29 mouse cellular contexts compared by ENCODE assay signal in the genomic region with DNA sequence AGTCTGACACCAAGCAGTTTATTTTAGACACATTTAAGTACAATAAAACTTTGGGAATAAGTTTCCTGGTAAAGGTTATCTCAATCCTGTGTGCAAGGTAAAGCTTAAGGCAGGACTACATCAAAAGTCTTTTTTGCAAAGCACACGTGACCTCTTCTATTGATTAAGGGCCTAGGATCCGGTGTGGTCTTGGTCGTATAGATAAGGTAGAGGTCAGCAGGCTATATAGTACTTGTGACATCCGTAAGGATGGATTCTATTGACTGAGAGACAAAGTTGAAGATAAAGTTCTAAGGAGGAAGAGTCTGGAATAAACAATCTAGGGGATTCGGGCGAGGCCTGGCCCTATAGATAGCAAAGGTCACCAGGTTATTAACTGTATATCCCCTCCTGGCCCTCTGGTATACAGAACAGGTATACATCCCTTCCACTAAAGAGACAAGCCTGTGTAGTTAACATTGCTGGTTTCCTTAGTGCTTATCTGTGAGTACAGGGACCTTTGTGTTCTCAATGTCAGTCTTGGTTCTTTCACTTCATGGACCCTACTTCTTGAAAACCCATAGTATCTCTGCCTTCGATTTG.
DNase-seq lines count a peak whose midpoint lies in the region; ATAC-seq and TF ChIP-seq lines count a peak whose summit lies in the region.
"Had no signal": no experiment of that assay in that cellular context is flagged by ENCODE, and none has a peak within 500 bp of the region (broad histone marks: within the 10 kb centered on the region; RNA-seq: fewer than 3 reads in every experiment).

No protein-coding gene starts in this region.

- 29% methylated on average over 7 of the region's 7 CpGs for WGBS in liver, embryonic 13.5 days (ENCODE audit: insufficient replicate concordance)
- 30% methylated on average over 7 of the region's 7 CpGs for WGBS in liver, embryonic 11.5 days
- WGBS in intestine, embryonic 15.5 days = 53% methylated on average over 7 of the region's 7 CpGs
- WGBS in cerebellum, adult 2 months = 98% methylated on average over 7 of the region's 7 CpGs

- TF ChIP-seq RAD21 in MEL (IDR thresholded peaks at IDR 0.05; ENCODE audit: low read depth, low read length) = no peak

- H3K79me2 ChIP-seq in MEL (ENCODE audit: control insufficient read depth, insufficient read depth, low read length, poor library complexity) = no peaks in the 10 kb centered on the region

- no peaks in the 10 kb centered on the region; the same call in 1 of the 2 replicates for H3K9me3 ChIP-seq in liver, embryonic 13.5 days (replicated peaks)
- H3K9me3 ChIP-seq in liver, embryonic 11.5 days (ENCODE audit: control insufficient read depth, low read length) = no peaks in the 10 kb centered on the region; the same call in 1 of the 2 replicates
- no peaks in the 10 kb centered on the region for H3K9me3 ChIP-seq in MEL (replicated peaks; ENCODE audit: insufficient read depth, low read length)
- no peaks in the 10 kb centered on the region for H3K9me3 ChIP-seq in intestine, embryonic 15.5 days
- H3K9me3 ChIP-seq: forebrain, embryonic 12.5 days; forebrain, embryonic 15.5 days; heart, embryonic 10.5 days; heart, embryonic 13.5 days had no signal

- TF ChIP-seq POLR2A in MEL (IDR thresholded peaks at IDR 0.05; ENCODE audit: control insufficient read depth in 1 of 2, insufficient read depth in 1 of 2, low read depth in 1 of 2, low read length in 2 of 2, poor library complexity in 1 of 2) = no peak
- no peak for TF ChIP-seq POLR2A in cerebellum, adult 2 months (IDR thresholded peaks at IDR 0.05; ENCODE audit: borderline replicate concordance, insufficient read depth, low read length)

- no peak for TF ChIP-seq EP300 in MEL (IDR thresholded peaks at IDR 0.05; ENCODE audit: low read depth in 1 of 2, low read length in 2 of 2)

- H3K27ac ChIP-seq in liver, embryonic 13.5 days = no peak overlapping the region
- H3K27ac ChIP-seq in liver, embryonic 11.5 days (ENCODE audit: low read depth, low read length) = no peak overlapping the region
- no peak overlapping the region for H3K27ac ChIP-seq in MEL (ENCODE audit: control insufficient read depth, low read depth, low read length)
- no peak overlapping the region for H3K27ac ChIP-seq in intestine, embryonic 15.5 days
- H3K27ac ChIP-seq in cerebellum, adult 2 months (ENCODE audit: insufficient read depth, low read length) = no peak overlapping the region
- H3K27ac ChIP-seq: embryonic facial prominence, embryonic 10.5 days; embryonic facial prominence, embryonic 13.5 days; forebrain, embryonic 12.5 days; forebrain, embryonic 15.5 days; heart, embryonic 13.5 days; hindbrain, embryonic 14.5 days; hindbrain, postnatal 0 days had no signal

- H3K4me2 ChIP-seq in liver, embryonic 13.5 days = no peak overlapping the region
- no peak overlapping the region for H3K4me2 ChIP-seq in liver, embryonic 11.5 days
- no peak overlapping the region for H3K4me2 ChIP-seq in intestine, embryonic 15.5 days (replicated peaks)
- H3K4me2 ChIP-seq: embryonic facial prominence, embryonic 13.5 days; forebrain, embryonic 12.5 days; forebrain, embryonic 15.5 days; heart, embryonic 13.5 days; hindbrain, embryonic 14.5 days had no signal

- H3K27me3 ChIP-seq in liver, embryonic 13.5 days = no peaks in the 10 kb centered on the region
- no peaks in the 10 kb centered on the region for H3K27me3 ChIP-seq in liver, embryonic 11.5 days (replicated peaks; ENCODE audit: control insufficient read depth, insufficient read depth, low read length)
- H3K27me3 ChIP-seq in MEL (ENCODE audit: control insufficient read depth in 1 of 2, insufficient read depth in 2 of 2, low read length in 2 of 2) = no peaks in the 10 kb centered on the region
- H3K27me3 ChIP-seq in intestine, embryonic 15.5 days (replicated peaks) = no peaks in the 10 kb centered on the region
- H3K27me3 ChIP-seq in cerebellum, adult 2 months (ENCODE audit: control insufficient read depth, insufficient read depth, low read length) = no peaks in the 10 kb centered on the region
- H3K27me3 ChIP-seq: embryonic facial prominence, embryonic 13.5 days; forebrain, embryonic 12.5 days; forebrain, embryonic 15.5 days; heart, embryonic 13.5 days; Patski had no signal

- no peak for TF ChIP-seq CTCF in MEL (IDR thresholded peaks at IDR 0.05 in 2 of 3, conservative IDR thresholded peaks at IDR 0.05 in 1 of 3; ENCODE audit: control insufficient read depth in 1 of 3, insufficient read depth in 1 of 3, low read depth in 2 of 3, low read length in 3 of 3, poor library complexity in 1 of 3, severe bottlenecking in 1 of 3)
- no peak for TF ChIP-seq CTCF in cerebellum, adult 2 months (IDR thresholded peaks at IDR 0.05; ENCODE audit: borderline replicate concordance, insufficient read depth, low read depth, low read length)

- no peaks in the 10 kb centered on the region for H3K36me3 ChIP-seq in liver, embryonic 13.5 days
- H3K36me3 ChIP-seq in liver, embryonic 11.5 days (ENCODE audit: control insufficient read depth, insufficient read depth, low read length) = no peaks in the 10 kb centered on the region
- peaks cover 0 to 28% of the 10 kb centered on the region in 2 experiments; a peak in 2 of 4 replicates for H3K36me3 ChIP-seq in MEL (ENCODE audit: control insufficient read depth in 1 of 2, insufficient read depth in 2 of 2, low read length in 2 of 2)
- H3K36me3 ChIP-seq in intestine, embryonic 15.5 days = no peaks in the 10 kb centered on the region
- H3K36me3 ChIP-seq: embryonic facial prominence, embryonic 10.5 days; embryonic facial prominence, embryonic 13.5 days; forebrain, embryonic 15.5 days; heart, embryonic 10.5 days had no signal

- no peak overlapping the region for H3K4me3 ChIP-seq in liver, embryonic 13.5 days (replicated peaks)
- no peak overlapping the region for H3K4me3 ChIP-seq in liver, embryonic 11.5 days (ENCODE audit: low read depth, low read length)
- H3K4me3 ChIP-seq in MEL (ENCODE audit: control insufficient read depth in 1 of 2, insufficient read depth in 1 of 2, low read depth in 2 of 2, low read length in 2 of 2) = no peak overlapping the region
- no peak overlapping the region for H3K4me3 ChIP-seq in intestine, embryonic 15.5 days (replicated peaks)
- H3K4me3 ChIP-seq in cerebellum, adult 2 months (replicated peaks; ENCODE audit: insufficient read depth, low read depth, low read length) = no peak overlapping the region
- H3K4me3 ChIP-seq: embryonic facial prominence, embryonic 10.5 days; embryonic facial prominence, embryonic 13.5 days; erythroblast, embryonic 14.5 days; forebrain, embryonic 12.5 days; forebrain, embryonic 15.5 days; heart, embryonic 10.5 days; heart, embryonic 13.5 days had no signal

- 0 out of 2 replicates have a peak, but pooled peaks have one; percentile 41 for ATAC-seq in liver, embryonic 13.5 days (ENCODE audit: low read depth)
- ATAC-seq in liver, embryonic 11.5 days (replicated peaks; ENCODE audit: low FRiP score) = no peak
- ATAC-seq in intestine, embryonic 15.5 days = peak; percentile 35
- ATAC-seq: CD4-positive, CD25-positive, alpha-beta regulatory T cell, adult 4 months; forebrain, embryonic 15.5 days; hindbrain, postnatal 0 days; Patski had no signal

- peaks cover 45% of the 10 kb centered on the region for H3K4me1 ChIP-seq in liver, embryonic 13.5 days (replicated peaks)
- peaks cover 19% of the 10 kb centered on the region for H3K4me1 ChIP-seq in liver, embryonic 11.5 days (replicated peaks; ENCODE audit: control insufficient read depth, insufficient read depth, low read length)
- peaks cover 14 to 17% of the 10 kb centered on the region in 2 experiments for H3K4me1 ChIP-seq in MEL (ENCODE audit: control insufficient read depth in 1 of 2, insufficient read depth in 2 of 2, low read length in 2 of 2)
- peaks cover 12% of the 10 kb centered on the region for H3K4me1 ChIP-seq in intestine, embryonic 15.5 days (replicated peaks)
- no peaks in the 10 kb centered on the region for H3K4me1 ChIP-seq in cerebellum, adult 2 months (ENCODE audit: control insufficient read depth, insufficient read depth, low read length)
- H3K4me1 ChIP-seq: embryonic facial prominence, embryonic 13.5 days; forebrain, embryonic 12.5 days; forebrain, embryonic 15.5 days had no signal

- no peak for DNase-seq in liver, embryonic 13.5 days
- DNase-seq in liver, embryonic 11.5 days (ENCODE audit: low spot score) = no peak
- DNase-seq in MEL (ENCODE audit: low read depth, low spot score) = peak; percentile 35
- peak; percentile 37 for DNase-seq in yolk sac, embryonic 10.5 days (ENCODE audit: low spot score)
- DNase-seq in cerebellum, adult 2 months = no peak
- DNase-seq in urinary bladder, adult 18-20 months (ENCODE audit: low spot score in 2 of 2) = no peak
- DNase-seq: adrenal gland, postnatal 10 days; adrenal gland, postnatal 36 days; cerebellum, adult 11 months; cerebellum, adult 8-10 months; cerebellum, postnatal 10 days; cerebellum, postnatal 36 days; embryo, embryonic 11 days; gastrocnemius, postnatal 25 days; heart, adult 18-20 months; heart, postnatal 14 days; heart, postnatal 4 days had no signal

- no peak overlapping the region for H3K9ac ChIP-seq in liver, embryonic 13.5 days
- H3K9ac ChIP-seq in liver, embryonic 11.5 days (ENCODE audit: low read depth, low read length) = no peak overlapping the region
- H3K9ac ChIP-seq in MEL (ENCODE audit: control insufficient read depth, low read depth, low read length, poor library complexity, severe bottlenecking) = no peak overlapping the region
- no peak overlapping the region for H3K9ac ChIP-seq in intestine, embryonic 15.5 days
- H3K9ac ChIP-seq: embryonic facial prominence, embryonic 13.5 days; forebrain, embryonic 12.5 days; forebrain, embryonic 15.5 days; heart, embryonic 13.5 days; hindbrain, embryonic 14.5 days had no signal

TF ChIP-seq in MEL, 35 proteins besides CTCF, POLR2A, EP300 and RAD21 (continues in another document):
- TF ChIP-seq HCFC1 (IDR thresholded peaks at IDR 0.05; ENCODE audit: low read depth, low read length) (no peak), JUND (IDR thresholded peaks at IDR 0.05; ENCODE audit: low read depth, low read length) (no peak), CHD1 (IDR thresholded peaks at IDR 0.05; ENCODE audit: low read depth, low read length) (no peak), BHLHE40 (IDR thresholded peaks at IDR 0.05; ENCODE audit: borderline replicate concordance, low read depth, low read length) (no peak), CHD2 (IDR thresholded peaks at IDR 0.05; ENCODE audit: low read length) (no peak), MEF2A (IDR thresholded peaks at IDR 0.05; ENCODE audit: extremely low read depth, insufficient replicate concordance, low read depth, low read length, poor library complexity, severe bottlenecking) (no peak), MAZ (IDR thresholded peaks at IDR 0.05; ENCODE audit: low read depth, low read length) (no peak), MXI1 (IDR thresholded peaks at IDR 0.05; ENCODE audit: low read depth, low read length) (no peak), NRF1 (IDR thresholded peaks at IDR 0.05; ENCODE audit: insufficient read depth, low read depth, low read length, poor library complexity, severe bottlenecking) (no peak), TBP (IDR thresholded peaks at IDR 0.05; ENCODE audit: low read depth, low read length) (no peak), SMC3 (IDR thresholded peaks at IDR 0.05; ENCODE audit: low read depth, low read length) (no peak), ETS1 (IDR thresholded peaks at IDR 0.05; ENCODE audit: low read depth, low read length) (no peak), NELFE (IDR thresholded peaks at IDR 0.05; ENCODE audit: low read depth, low read length) (no peak)

Comparison
In these comparisons a context has a peak if more than half of its experiments do, and no peak if none do; other contexts are left out.
1. DNase-seq: peak in MEL (single experiment) and yolk sac, embryonic 10.5 days (single experiment); none in liver, embryonic 13.5 days (single experiment), liver, embryonic 11.5 days (single experiment), cerebellum, adult 2 months (0 of 2) and urinary bladder, adult 18-20 months (0 of 2).